Mouse (Mus musculus) cerebellum, adult 2 months (tissue): Measurements from ENCODE around the gene Tpcn2.

Source experiments
- CTCF ChIP-seq: fragments of 200-500 bp; IDR thresholded peaks from 2 replicates; pipeline ENCODE4 v1.5.1; 2011; ENCODE audit warnings: low read depth, mild to moderate bottlenecking, control low read depth, low read length, moderate library complexity, borderline replicate concordance; ENCODE audit not compliant: insufficient read depth
- POLR2A ChIP-seq: fragments of 200-500 bp; IDR thresholded peaks from 2 replicates; pipeline ENCODE4 v1.6.1; 2011; ENCODE audit warnings: low read length, control low read depth, borderline replicate concordance; ENCODE audit not compliant: insufficient read depth

DNA sequence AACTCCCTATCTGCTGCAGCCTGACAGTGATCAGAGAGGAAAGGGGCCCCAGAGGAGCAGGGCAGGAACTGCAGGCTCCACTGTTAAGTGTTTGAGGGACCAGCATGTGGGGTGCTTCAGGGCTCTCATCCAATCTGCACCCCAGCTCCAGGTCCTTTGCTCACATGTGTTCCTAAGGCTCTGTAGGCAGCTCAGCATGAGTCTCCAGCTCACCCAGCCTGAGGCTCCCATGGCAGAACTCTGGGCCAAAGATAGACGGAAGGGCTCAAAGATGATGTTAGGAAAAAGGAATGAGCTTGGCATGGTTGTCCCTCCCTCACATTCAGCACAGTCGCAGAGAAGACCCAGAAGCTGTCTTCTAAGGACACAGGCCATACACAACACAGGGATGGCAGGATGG lies 46.8 kb upstream of the Tpcn2 start:
- TF ChIP-seq POLR2A (no peak), CTCF (no peak)
